Mouse (Mus musculus): ENCODE results near the gene Ndufaf2. TPM values are rescaled to one million over a fixed set of nuclear protein-coding genes. Genes with fewer than 3 reads are reported as not detected.

Gene Ndufaf2
- total and polyA plus RNA-seq, 2 experiments: 10.5 to 26.1 TPM

GRCm38 (mm10) chr13:108170511-108170910, 12.1 kb upstream of the Ndufaf2 start:
- H3K27ac ChIP-seq (replicated peaks; ENCODE audit: insufficient read depth, low read depth, low read length): no peak overlapping the region
- peaks cover 28% of the 10 kb centered on the region for H3K36me3 ChIP-seq (ENCODE audit: control insufficient read depth, insufficient read depth, low read length)
- H3K4me3 ChIP-seq (ENCODE audit: insufficient read depth, low read depth, low read length): no peak overlapping the region
- TF ChIP-seq POLR2A (IDR thresholded peaks at IDR 0.05; ENCODE audit: extremely low read depth, insufficient read depth, low read length) (no peak), CTCF (IDR thresholded peaks at IDR 0.05; ENCODE audit: low read depth, low read length) (no peak)
- H3K27me3 ChIP-seq (ENCODE audit: control insufficient read depth, insufficient read depth, low read length): no peaks in the 10 kb centered on the region
- no peaks in the 10 kb centered on the region for H3K79me2 ChIP-seq (ENCODE audit: control insufficient read depth, insufficient read depth, low read length)
- no peak for DNase-seq (ENCODE audit: extremely low read depth, low read depth, low spot score)
- 85% methylated on average over 8 of the region's 8 CpGs for WGBS
- H3K4me1 ChIP-seq (ENCODE audit: control insufficient read depth, insufficient read depth, low read length): no peaks in the 10 kb centered on the region
- no peak overlapping the region for H3K9ac ChIP-seq (ENCODE audit: low read depth, low read length)

GRCm38 (mm10) chr13:108170002-108170401, 11.6 kb upstream of the Ndufaf2 start:
- TF ChIP-seq CTCF (IDR thresholded peaks at IDR 0.05; ENCODE audit: low read depth, low read length) (no peak), POLR2A (IDR thresholded peaks at IDR 0.05; ENCODE audit: extremely low read depth, insufficient read depth, low read length) (no peak)
- no peak overlapping the region for H3K9ac ChIP-seq (ENCODE audit: low read depth, low read length)
- no peak overlapping the region for H3K27ac ChIP-seq (replicated peaks; ENCODE audit: insufficient read depth, low read depth, low read length)
- H3K27me3 ChIP-seq (ENCODE audit: control insufficient read depth, insufficient read depth, low read length): no peaks in the 10 kb centered on the region
- H3K79me2 ChIP-seq (ENCODE audit: control insufficient read depth, insufficient read depth, low read length): no peaks in the 10 kb centered on the region
- 97% methylated on average over 1 of the region's 1 CpGs for WGBS
- H3K36me3 ChIP-seq (ENCODE audit: control insufficient read depth, insufficient read depth, low read length): peaks cover 25% of the 10 kb centered on the region
- no peak for DNase-seq (ENCODE audit: extremely low read depth, low read depth, low spot score)
- no peaks in the 10 kb centered on the region for H3K4me1 ChIP-seq (ENCODE audit: control insufficient read depth, insufficient read depth, low read length)
- no peak overlapping the region for H3K4me3 ChIP-seq (ENCODE audit: insufficient read depth, low read depth, low read length)

- Histone ChIP-seq H3K79me2 (ENCODE audit: control insufficient read depth, insufficient read depth, low read length) (no peaks in the 10 kb centered on the region), H3K36me3 (ENCODE audit: control insufficient read depth, insufficient read depth, low read length) (peaks cover 6% of the 10 kb centered on the region), H3K27ac (replicated peaks; ENCODE audit: insufficient read depth, low read depth, low read length) (no peak overlapping the region), H3K4me3 (ENCODE audit: insufficient read depth, low read depth, low read length) (no peak overlapping the region), H3K9ac (ENCODE audit: low read depth, low read length) (no peak overlapping the region), H3K4me1 (ENCODE audit: control insufficient read depth, insufficient read depth, low read length) (peaks cover 2% of the 10 kb centered on the region), H3K27me3 (ENCODE audit: control insufficient read depth, insufficient read depth, low read length) (no peaks in the 10 kb centered on the region)
- TF ChIP-seq POLR2A (IDR thresholded peaks at IDR 0.05; ENCODE audit: extremely low read depth, insufficient read depth, low read length) (no peak), CTCF (IDR thresholded peaks at IDR 0.05; ENCODE audit: low read depth, low read length) (no peak)
- no peak for DNase-seq (ENCODE audit: extremely low read depth, low read depth, low spot score)
- 89% methylated on average over 3 of the region's 3 CpGs for WGBS
Observed at GRCm38 (mm10) chr13:108164621-108165020, 6.2 kb upstream of the Ndufaf2 start.

- TF ChIP-seq CTCF (IDR thresholded peaks at IDR 0.05; ENCODE audit: low read depth, low read length) (no peak), POLR2A (IDR thresholded peaks at IDR 0.05; ENCODE audit: extremely low read depth, insufficient read depth, low read length) (no peak)
Observed at GRCm38 (mm10) chr13:108163912-108164311, 5.5 kb upstream of the Ndufaf2 start.

GRCm38 (mm10) chr13:108159963-108160362, 1.5 kb upstream of the Ndufaf2 start:
- 51% methylated on average over 7 of the region's 7 CpGs for WGBS
- Histone ChIP-seq H3K27ac (replicated peaks; ENCODE audit: insufficient read depth, low read depth, low read length) (no peak overlapping the region), H3K4me3 (ENCODE audit: insufficient read depth, low read depth, low read length) (no peak overlapping the region), H3K36me3 (ENCODE audit: control insufficient read depth, insufficient read depth, low read length) (peaks cover 2% of the 10 kb centered on the region; the same call in 1 of the 2 replicates), H3K9ac (ENCODE audit: low read depth, low read length) (no peak overlapping the region), H3K27me3 (ENCODE audit: control insufficient read depth, insufficient read depth, low read length) (no peaks in the 10 kb centered on the region), H3K79me2 (ENCODE audit: control insufficient read depth, insufficient read depth, low read length) (no peaks in the 10 kb centered on the region; the same call in 1 of the 2 replicates), H3K4me1 (ENCODE audit: control insufficient read depth, insufficient read depth, low read length) (peaks cover 2% of the 10 kb centered on the region)
- TF ChIP-seq CTCF (IDR thresholded peaks at IDR 0.05; ENCODE audit: low read depth, low read length): peak; percentile 23; the same call in 1 of the 2 replicates
- TF ChIP-seq POLR2A (IDR thresholded peaks at IDR 0.05; ENCODE audit: extremely low read depth, insufficient read depth, low read length): no peak
- DNase-seq (ENCODE audit: extremely low read depth, low read depth, low spot score): peak; percentile 34

More at GRCm38 (mm10) chr13:108163912-108164311, 5.5 kb upstream of the Ndufaf2 start:
- 97% methylated on average over 9 of the region's 9 CpGs for WGBS
- H3K36me3 ChIP-seq (ENCODE audit: control insufficient read depth, insufficient read depth, low read length): peaks cover 2% of the 10 kb centered on the region; the same call in 1 of the 2 replicates
- no peak for DNase-seq (ENCODE audit: extremely low read depth, low read depth, low spot score)
- H3K9ac ChIP-seq (ENCODE audit: low read depth, low read length): no peak overlapping the region
- no peak overlapping the region for H3K27ac ChIP-seq (replicated peaks; ENCODE audit: insufficient read depth, low read depth, low read length)
- peaks cover 2% of the 10 kb centered on the region for H3K4me1 ChIP-seq (ENCODE audit: control insufficient read depth, insufficient read depth, low read length)
- no peak overlapping the region for H3K4me3 ChIP-seq (ENCODE audit: insufficient read depth, low read depth, low read length)
- H3K27me3 ChIP-seq (ENCODE audit: control insufficient read depth, insufficient read depth, low read length): no peaks in the 10 kb centered on the region
- H3K79me2 ChIP-seq (ENCODE audit: control insufficient read depth, insufficient read depth, low read length): no peaks in the 10 kb centered on the region

- peak overlapping the region; percentile 65 for H3K9ac ChIP-seq (ENCODE audit: low read depth, low read length)
- H3K36me3 ChIP-seq (ENCODE audit: control insufficient read depth, insufficient read depth, low read length): peaks cover 2% of the 10 kb centered on the region; the same call in 1 of the 2 replicates
- TF ChIP-seq POLR2A (IDR thresholded peaks at IDR 0.05; ENCODE audit: extremely low read depth, insufficient read depth, low read length) (no peak), CTCF (IDR thresholded peaks at IDR 0.05; ENCODE audit: low read depth, low read length) (no peak)
- WGBS: 6% methylated on average over 8 of the region's 8 CpGs
- no peaks in the 10 kb centered on the region for H3K27me3 ChIP-seq (ENCODE audit: control insufficient read depth, insufficient read depth, low read length)
- peak overlapping the region; percentile 87 for H3K4me3 ChIP-seq (ENCODE audit: insufficient read depth, low read depth, low read length)
- peak; percentile 35 for DNase-seq (ENCODE audit: extremely low read depth, low read depth, low spot score)
- H3K27ac ChIP-seq (replicated peaks; ENCODE audit: insufficient read depth, low read depth, low read length): no peak overlapping the region
- no peaks in the 10 kb centered on the region; the same call in 1 of the 2 replicates for H3K79me2 ChIP-seq (ENCODE audit: control insufficient read depth, insufficient read depth, low read length)
- H3K4me1 ChIP-seq (ENCODE audit: control insufficient read depth, insufficient read depth, low read length): peaks cover 2% of the 10 kb centered on the region
Observed at GRCm38 (mm10) chr13:108159241-108159575, 785 bp upstream of the Ndufaf2 start.

Data from liver, adult 2 months (tissue).